Mouse (Mus musculus): ENCODE data around the gene Zfp169. TPM values are rescaled to one million over a fixed set of nuclear protein-coding genes. Genes with fewer than 3 reads are reported as not detected.
A peak's percentile ranks its signal among the peaks of the same experiment; 100 is the strongest.

Gene Zfp169
- 4.6 and 4.9 TPM in 2 replicates for polyA plus RNA-seq (2016; fragmentation: Nextera tagmentation; extraction: Ambion mirVana)

GRCm38 (mm10) chr13:48513003-48513929 lies at the start of gene Zfp169, which contains the start of gene A830005F24Rik:
Gene Zfp169 (minus strand): TSS chr13:48513451.
Gene A830005F24Rik (plus strand): TSS chr13:48513570.
- Histone ChIP-seq H3K27me3 (replicated peaks; ENCODE audit: low read depth, poor library complexity, severe bottlenecking) (no peaks in the 10 kb centered on the region), H3K4me3 (peak within 1 kb of the TSS; percentile 88), H3K9me3 (no peaks in the 10 kb centered on the region), H3K27ac (replicated peaks) (peak within 1 kb of the TSS; percentile 85), H3K4me1 (peaks cover 15% of the 10 kb centered on the region), H3K36me3 (replicated peaks) (no peaks in the 10 kb centered on the region)
- DNase-seq (ENCODE audit: low spot score) = peak; percentile 89
- 3% methylated on average over 34 of the region's 34 CpGs for WGBS

- Histone ChIP-seq H3K27me3 (replicated peaks; ENCODE audit: low read depth, poor library complexity, severe bottlenecking) (no peaks in the 10 kb centered on the region), H3K27ac (replicated peaks) (no peak overlapping the region), H3K4me3 (no peak overlapping the region), H3K36me3 (replicated peaks) (no peaks in the 10 kb centered on the region), H3K9me3 (no peaks in the 10 kb centered on the region), H3K4me1 (peaks cover 9% of the 10 kb centered on the region)
- WGBS = 88% methylated on average over 5 of the region's 5 CpGs
- DNase-seq (ENCODE audit: low spot score) = no peak
Observed at GRCm38 (mm10) chr13:48562336-48562735, 49.1 kb upstream of the Zfp169 start.

DNA sequence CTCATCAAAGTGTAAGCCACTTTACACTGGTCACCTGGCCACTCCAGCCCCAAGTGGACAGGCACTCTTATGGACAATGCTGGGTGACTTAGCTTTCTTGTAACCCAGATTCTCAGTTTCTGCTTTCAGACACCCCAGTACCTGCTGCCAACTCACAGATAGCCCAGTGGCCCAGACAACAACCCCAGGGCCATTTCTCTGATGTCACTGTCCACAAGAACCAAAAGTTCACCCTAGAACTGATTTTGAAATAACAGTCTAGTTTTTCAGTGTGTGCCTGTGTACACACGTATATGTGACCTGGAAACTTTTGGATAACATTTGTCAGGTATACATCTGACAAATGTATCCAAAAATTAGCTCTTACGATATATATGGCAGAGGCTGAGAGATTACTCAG lies 48.2 kb upstream of the Zfp169 start:
- no peaks in the 10 kb centered on the region for H3K27me3 ChIP-seq (replicated peaks; ENCODE audit: low read depth, poor library complexity, severe bottlenecking)
- H3K9me3 ChIP-seq = no peaks in the 10 kb centered on the region
- H3K36me3 ChIP-seq (replicated peaks) = no peaks in the 10 kb centered on the region
- peaks cover 7% of the 10 kb centered on the region for H3K4me1 ChIP-seq
- 90% methylated on average over 2 of the region's 2 CpGs for WGBS
- H3K27ac ChIP-seq (replicated peaks) = no peak overlapping the region
- H3K4me3 ChIP-seq = no peak overlapping the region
- no peak for DNase-seq (ENCODE audit: low spot score)

GRCm38 (mm10) chr13:48555976-48556375 lies 42.7 kb upstream of the Zfp169 start:
- H3K9me3 ChIP-seq = no peaks in the 10 kb centered on the region
- no peak for DNase-seq (ENCODE audit: low spot score)
- peaks cover 6% of the 10 kb centered on the region; the same call in 1 of the 2 replicates for H3K4me1 ChIP-seq
- no peaks in the 10 kb centered on the region for H3K36me3 ChIP-seq (replicated peaks)
- H3K27ac ChIP-seq (replicated peaks) = no peak overlapping the region
- 81% methylated on average over 1 of the region's 1 CpGs for WGBS
- no peak overlapping the region for H3K4me3 ChIP-seq
- H3K27me3 ChIP-seq (replicated peaks; ENCODE audit: low read depth, poor library complexity, severe bottlenecking) = no peaks in the 10 kb centered on the region

GRCm38 (mm10) chr13:48554552-48554951 lies 41.3 kb upstream of the Zfp169 start:
- Histone ChIP-seq H3K36me3 (replicated peaks) (no peaks in the 10 kb centered on the region), H3K4me1 (peaks cover 6% of the 10 kb centered on the region; the same call in 1 of the 2 replicates), H3K27ac (replicated peaks) (no peak overlapping the region), H3K27me3 (replicated peaks; ENCODE audit: low read depth, poor library complexity, severe bottlenecking) (no peaks in the 10 kb centered on the region), H3K4me3 (no peak overlapping the region), H3K9me3 (no peaks in the 10 kb centered on the region)
- WGBS = 82% methylated on average over 1 of the region's 1 CpGs
- DNase-seq (ENCODE audit: low spot score) = no peak

DNA sequence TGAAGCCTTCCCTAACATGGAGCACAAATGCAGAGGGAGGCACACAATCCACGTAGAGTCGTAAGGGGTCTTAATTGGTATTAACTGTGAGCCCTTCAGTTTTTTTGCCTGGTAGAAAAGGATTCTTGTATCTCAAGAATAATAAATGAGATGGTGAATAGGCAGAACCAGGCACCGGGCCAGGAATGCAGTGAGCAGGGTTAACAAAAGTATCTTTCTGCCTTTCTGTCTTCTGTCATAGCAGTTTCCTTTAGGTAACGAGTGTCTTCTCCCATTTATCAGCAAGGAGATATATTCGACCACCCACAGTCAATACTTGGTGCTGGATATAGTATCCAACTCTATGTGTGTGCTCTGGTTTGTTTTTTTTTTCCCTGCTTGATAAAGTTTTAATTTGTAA lies 40.3 kb upstream of the Zfp169 start:
- DNase-seq (ENCODE audit: low spot score) = no peak
- H3K4me3 ChIP-seq = no peak overlapping the region
- WGBS = 82% methylated on average over 5 of the region's 5 CpGs

DNA sequence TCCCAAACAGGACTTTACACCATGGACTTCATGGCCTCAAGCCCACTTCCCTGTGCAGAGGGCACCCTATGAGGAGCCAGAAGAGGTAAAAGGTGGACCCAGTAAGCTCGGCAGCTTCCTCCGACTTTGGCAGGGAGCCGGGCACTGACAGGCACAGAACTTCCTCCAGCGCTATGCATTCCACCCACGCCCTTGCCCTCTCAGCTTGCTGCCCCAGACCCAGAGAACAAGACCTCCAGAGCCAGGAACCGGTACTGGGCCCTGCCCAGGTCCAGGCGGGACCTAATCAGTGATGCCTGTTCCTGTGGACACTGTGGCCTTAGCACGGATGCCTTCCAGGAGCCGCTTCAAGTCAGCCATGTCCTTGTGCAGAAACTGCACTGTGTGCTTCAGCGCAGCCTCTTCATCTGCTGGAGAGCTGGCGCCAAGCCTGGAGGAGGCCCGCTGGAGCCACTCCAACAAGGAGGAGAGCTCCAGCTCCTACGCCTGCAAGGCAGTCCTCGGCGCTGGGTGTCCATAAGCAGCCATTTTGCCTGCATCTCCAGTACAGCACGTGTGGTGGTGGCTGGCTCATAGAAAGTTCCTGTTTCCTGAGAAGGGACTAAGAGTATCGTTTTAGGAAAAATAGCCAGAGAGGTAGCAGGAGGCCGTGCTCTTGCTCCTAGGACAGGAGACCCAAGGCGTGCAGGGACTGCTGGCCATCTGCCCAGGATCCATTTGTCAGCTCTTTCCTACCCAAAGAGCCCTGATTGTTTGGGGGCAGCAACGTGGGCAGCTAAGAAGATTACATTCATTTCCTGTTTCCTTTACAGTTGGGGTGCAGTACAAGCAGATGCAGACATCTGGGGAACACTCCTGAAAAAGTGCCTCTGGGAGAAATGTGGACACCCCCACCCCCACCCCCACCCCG lies 39.2 kb upstream of the Zfp169 start:
- 83% methylated on average over 21 of the region's 21 CpGs for WGBS
- no peaks in the 10 kb centered on the region for H3K27me3 ChIP-seq (replicated peaks; ENCODE audit: low read depth, poor library complexity, severe bottlenecking)
- H3K4me3 ChIP-seq = no peak overlapping the region
- peaks cover 6% of the 10 kb centered on the region; the same call in 1 of the 2 replicates for H3K4me1 ChIP-seq
- DNase-seq (ENCODE audit: low spot score) = no peak
- H3K36me3 ChIP-seq (replicated peaks) = no peaks in the 10 kb centered on the region
- H3K27ac ChIP-seq (replicated peaks) = no peak overlapping the region
- no peaks in the 10 kb centered on the region for H3K9me3 ChIP-seq

More for the DNA sequence above, 40.3 kb upstream of the Zfp169 start:
- Histone ChIP-seq H3K36me3 (replicated peaks) (no peaks in the 10 kb centered on the region), H3K4me1 (peaks cover 6% of the 10 kb centered on the region; the same call in 1 of the 2 replicates), H3K9me3 (no peaks in the 10 kb centered on the region), H3K27ac (replicated peaks) (no peak overlapping the region), H3K27me3 (replicated peaks; ENCODE audit: low read depth, poor library complexity, severe bottlenecking) (no peaks in the 10 kb centered on the region)

DNA sequence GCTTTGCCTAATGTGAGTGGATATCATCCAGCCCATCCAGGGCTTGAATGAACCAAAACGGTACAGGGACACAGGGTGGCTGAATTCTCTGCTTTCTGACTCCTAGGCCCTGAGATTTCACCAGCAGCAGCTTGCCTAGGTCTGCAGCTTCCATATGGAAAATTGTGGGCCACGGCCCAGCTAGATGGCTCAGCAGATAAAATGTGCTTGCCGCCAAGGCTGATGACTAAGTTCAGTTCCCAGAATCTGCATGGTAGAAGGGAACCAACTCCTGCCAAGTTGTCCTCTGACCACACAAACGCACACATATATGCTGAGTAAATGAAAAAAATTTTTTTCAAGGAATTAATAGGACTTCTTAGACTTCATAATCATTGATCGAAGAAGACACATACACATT lies 35.0 kb upstream of the Zfp169 start:
- Histone ChIP-seq H3K27ac (replicated peaks) (no peak overlapping the region), H3K4me1 (peaks cover 29% of the 10 kb centered on the region), H3K4me3 (no peak overlapping the region), H3K9me3 (no peaks in the 10 kb centered on the region), H3K36me3 (replicated peaks) (peaks cover 5% of the 10 kb centered on the region; the same call in 1 of the 2 replicates), H3K27me3 (replicated peaks; ENCODE audit: low read depth, poor library complexity, severe bottlenecking) (no peaks in the 10 kb centered on the region)
- WGBS = 94% methylated on average over 5 of the region's 5 CpGs
- no peak for DNase-seq (ENCODE audit: low spot score)

DNA sequence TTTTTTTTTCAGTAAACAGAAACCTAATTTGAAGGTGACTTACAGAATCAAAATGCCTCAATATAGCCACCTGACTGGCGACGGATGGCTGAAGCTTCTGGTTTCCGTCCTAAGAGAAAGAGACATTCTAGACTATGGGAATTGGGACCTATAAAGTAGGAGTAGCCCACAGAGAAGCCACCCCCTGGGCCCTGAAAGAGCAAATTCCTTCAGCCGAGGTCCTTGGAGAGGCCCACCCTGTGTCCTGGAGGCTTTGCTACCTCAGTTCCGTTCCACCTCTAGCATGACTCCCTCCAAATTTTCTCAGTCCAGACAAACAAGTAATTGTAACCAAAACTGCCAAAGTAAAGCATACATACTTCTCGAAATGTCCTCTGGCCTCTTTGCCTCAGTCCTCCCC lies 34.4 kb upstream of the Zfp169 start:
- H3K9me3 ChIP-seq = no peaks in the 10 kb centered on the region
- WGBS = 93% methylated on average over 6 of the region's 6 CpGs
- H3K27ac ChIP-seq (replicated peaks) = no peak overlapping the region
- peaks cover 32% of the 10 kb centered on the region for H3K4me1 ChIP-seq
- H3K4me3 ChIP-seq = no peak overlapping the region
- peaks cover 5% of the 10 kb centered on the region; the same call in 1 of the 2 replicates for H3K36me3 ChIP-seq (replicated peaks)
- no peak for DNase-seq (ENCODE audit: low spot score)
- H3K27me3 ChIP-seq (replicated peaks; ENCODE audit: low read depth, poor library complexity, severe bottlenecking) = no peaks in the 10 kb centered on the region

DNA sequence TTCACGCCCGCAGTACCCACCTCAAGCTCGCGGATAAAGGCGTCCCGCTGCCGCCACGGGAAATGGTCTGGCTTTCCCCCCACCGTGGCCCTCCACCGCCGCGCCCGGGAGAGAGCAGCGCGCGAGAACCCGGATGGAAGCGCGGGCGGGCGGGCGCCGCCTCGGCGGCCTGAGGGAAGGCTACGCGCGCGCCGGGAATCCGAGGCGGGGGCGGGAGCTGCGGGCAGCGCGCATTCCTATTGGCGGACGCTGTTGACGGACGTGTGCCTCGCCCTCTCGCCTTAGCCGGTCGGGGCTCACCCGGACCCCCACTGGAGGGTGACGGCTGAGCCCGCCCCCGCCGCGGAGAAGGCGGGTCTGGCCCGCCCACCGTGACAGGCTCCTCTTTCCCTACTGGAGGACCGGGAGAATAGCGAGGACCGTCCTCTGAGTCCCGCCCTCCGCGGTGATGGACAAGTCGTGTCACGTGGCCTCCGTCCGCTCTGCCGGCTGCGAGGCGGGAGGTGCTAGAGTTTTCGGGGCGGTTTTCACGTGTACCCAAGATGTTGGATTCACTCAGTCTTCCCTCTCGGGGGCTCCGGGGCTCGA lies 33.2 kb upstream of the Zfp169 start:
- Histone ChIP-seq H3K27me3 (replicated peaks; ENCODE audit: low read depth, poor library complexity, severe bottlenecking) (no peaks in the 10 kb centered on the region), H3K36me3 (replicated peaks) (peaks cover 5% of the 10 kb centered on the region; the same call in 1 of the 2 replicates), H3K4me1 (peaks cover 31% of the 10 kb centered on the region), H3K27ac (replicated peaks) (peak overlapping the region; percentile 100), H3K4me3 (peak overlapping the region; percentile 95), H3K9me3 (no peaks in the 10 kb centered on the region)
- DNase-seq (ENCODE audit: low spot score) = peak; percentile 100
- WGBS = under 1% methylated on average over 72 of the region's 72 CpGs

DNA sequence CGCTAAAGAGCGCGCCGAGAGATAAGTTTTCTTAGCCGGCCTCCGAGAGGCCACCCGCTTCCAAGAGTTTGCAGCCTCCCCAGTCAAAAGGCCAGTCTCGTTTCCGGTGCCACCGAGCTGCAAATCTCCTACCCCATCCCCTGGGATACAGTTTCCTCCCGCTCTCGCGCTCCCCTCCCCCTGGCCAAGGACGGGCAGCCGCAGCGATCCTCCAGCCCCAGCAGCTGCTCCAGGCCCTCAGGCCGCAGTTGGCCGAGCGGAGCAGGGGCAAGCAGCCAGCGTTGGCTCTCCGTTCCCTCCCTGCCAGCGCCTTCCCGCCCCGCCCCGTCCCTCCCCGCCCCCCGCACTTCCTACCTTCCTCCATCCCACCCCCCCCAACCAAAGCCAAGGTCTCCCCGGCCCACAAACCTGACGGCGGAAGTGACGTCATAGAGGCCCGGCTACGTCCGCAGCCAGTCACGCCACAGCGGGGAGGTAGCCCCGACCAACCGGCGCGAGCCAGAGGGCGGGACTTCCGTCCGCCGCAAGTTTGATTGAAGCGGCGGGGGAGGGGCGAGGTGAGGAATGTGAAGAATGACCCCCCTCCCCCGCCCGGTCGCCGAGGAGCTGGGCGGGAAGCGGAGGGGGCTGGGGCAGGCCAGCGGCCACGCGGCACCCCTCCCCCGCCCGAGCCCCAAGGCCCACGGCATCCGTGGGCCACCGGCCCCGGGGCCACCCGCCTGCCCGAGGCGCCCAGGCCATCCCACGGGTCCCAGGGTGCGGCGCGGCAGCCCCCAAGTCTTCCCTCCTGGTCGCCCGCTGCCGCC lies 32.4 kb upstream of the Zfp169 start:
- peak; percentile 99 for DNase-seq (ENCODE audit: low spot score)
- under 1% methylated on average over 68 of the region's 72 CpGs for WGBS
- Histone ChIP-seq H3K36me3 (replicated peaks) (peaks cover 5% of the 10 kb centered on the region; the same call in 1 of the 2 replicates), H3K27me3 (replicated peaks; ENCODE audit: low read depth, poor library complexity, severe bottlenecking) (no peaks in the 10 kb centered on the region), H3K4me3 (peak overlapping the region; percentile 95), H3K27ac (replicated peaks) (peak overlapping the region; percentile 100), H3K4me1 (peaks cover 38% of the 10 kb centered on the region), H3K9me3 (no peaks in the 10 kb centered on the region)
